Mouse (Mus musculus) urinary bladder, postnatal 25 days (tissue): ENCODE data around the gene Tph1.
"Not testable (repeated sequence)": the region's sequence is repeated elsewhere in the genome, so short reads cannot be mapped to it uniquely, and the experiment has no call there.

Experiments used
- DNase-seq: peaks from one replicate; pipeline ENCODE4 v3.0.0; 2022; ENCODE audit warnings: low spot score

Tph1 gene

DNA sequence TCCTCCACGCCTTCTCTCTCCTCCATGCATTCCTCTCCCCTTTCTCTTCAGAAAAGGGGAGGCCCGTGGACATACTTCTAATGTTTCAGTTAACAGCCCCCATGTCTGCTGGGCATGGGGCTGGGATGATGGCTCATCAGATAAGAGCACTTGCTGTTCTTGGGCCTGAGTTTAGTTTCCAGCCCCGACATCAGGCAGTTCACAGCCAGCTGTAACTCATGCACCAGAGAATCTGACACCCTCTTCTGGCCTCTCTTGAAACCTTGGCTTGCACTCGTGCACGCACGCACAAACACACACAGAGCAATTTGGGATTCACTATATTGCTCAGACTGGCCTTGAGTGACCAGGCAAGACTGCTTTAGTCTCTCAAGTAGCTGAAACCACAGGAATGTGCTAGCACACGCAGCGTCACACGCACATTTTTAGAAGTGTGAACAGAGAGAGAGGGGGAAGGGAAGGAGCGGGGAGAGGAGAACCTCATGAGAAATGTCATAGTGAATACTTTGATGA lies at the start of gene Tph1:
Gene Tph1, minus strand, starts transcription at position 378 of the 513 bp plus-strand sequence.
- no peak for DNase-seq

DNA sequence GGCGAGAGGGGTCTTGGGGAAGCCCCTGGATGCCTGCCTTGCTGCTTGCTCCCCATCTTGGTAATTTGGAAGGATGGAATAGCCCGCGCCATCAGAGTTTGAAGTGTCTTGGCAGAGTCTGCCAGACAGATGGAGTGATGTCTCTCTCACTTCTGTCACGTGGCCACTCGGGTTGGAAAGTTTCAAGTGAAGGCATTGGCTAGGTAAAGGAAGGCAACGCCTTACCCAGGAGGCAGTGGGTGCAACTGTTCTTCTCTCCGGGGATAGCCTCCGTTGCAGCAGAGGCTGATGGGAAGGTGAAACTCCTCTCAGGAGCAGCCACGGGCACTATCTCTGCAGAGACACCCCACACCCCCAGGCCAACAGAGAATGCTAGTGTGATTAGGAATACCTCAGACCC lies 48.1 kb upstream of the Tph1 start:
- DNase-seq: no peak

DNA sequence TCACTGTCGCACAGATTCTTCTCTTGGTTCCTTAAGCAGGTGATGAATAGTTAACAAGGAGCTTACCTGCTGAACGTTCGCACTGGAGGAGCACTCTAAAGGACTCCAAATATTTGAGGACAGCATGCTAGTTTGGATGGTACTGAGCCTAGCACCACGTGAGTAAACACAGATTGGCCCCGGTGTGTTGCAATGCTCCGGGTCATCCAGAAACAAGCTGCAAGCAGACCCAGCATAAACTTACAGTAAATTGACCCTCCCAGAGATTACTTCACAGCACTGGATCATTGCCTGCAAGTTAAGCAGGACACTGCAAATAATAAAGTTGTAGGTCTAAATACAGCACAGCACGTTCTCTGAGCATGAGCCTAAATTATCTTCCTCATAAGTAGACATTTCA lies 47.2 kb upstream of the Tph1 start:
- peak; percentile 26 for DNase-seq

DNA sequence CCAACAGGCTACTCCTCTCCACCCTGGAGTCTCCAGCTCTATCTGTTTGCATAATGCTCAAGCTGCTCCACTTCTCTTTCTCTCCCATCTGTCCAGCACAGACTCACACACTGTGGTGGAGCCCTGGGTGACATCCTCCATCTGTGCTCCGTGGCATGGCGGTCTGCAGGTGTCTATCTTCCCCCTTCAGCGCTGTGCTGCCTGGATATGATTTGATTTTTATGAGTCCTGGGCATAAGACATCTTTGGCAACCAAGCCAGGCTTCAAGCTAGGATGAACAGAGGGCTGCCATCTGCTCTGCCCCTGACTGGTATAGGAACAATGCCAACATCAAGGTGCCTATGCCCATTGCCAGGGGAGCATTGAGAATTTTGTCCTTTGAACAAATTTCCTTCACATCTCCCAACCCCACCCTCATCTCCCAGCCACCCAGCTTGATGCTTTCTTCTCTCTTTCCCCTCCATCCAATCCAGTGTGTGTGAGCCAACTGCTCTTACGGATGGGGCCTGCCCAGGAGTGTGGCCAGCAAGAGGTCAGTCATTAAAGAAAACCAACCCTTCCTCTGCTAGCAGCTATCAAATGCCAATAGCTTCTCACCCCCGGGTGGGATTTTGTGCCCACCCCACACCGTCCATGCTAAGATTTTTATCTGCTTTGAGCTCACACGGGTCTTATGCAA lies 46.4 kb upstream of the Tph1 start:
- DNase-seq: no peak

DNA sequence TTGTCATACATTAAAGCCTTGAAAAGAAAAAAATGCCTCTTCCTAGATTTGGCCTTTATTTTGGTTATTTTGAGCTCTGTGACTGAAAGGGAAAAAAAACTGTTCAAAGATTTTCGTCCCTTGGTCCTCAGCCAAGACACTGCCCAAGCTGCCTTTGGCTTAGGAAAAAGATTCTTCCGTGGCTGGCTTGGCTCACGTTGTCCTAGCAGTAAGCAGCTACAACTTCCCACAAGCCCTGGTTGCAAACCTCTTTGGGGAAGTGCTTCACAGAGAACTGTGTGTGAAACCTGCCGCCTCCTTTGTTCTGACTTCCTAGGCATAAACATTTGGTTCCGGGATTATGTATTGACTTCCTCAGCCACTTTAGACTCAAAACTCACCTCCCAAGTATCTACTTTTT lies 44.6 kb upstream of the Tph1 start:
- DNase-seq: no peak

DNA sequence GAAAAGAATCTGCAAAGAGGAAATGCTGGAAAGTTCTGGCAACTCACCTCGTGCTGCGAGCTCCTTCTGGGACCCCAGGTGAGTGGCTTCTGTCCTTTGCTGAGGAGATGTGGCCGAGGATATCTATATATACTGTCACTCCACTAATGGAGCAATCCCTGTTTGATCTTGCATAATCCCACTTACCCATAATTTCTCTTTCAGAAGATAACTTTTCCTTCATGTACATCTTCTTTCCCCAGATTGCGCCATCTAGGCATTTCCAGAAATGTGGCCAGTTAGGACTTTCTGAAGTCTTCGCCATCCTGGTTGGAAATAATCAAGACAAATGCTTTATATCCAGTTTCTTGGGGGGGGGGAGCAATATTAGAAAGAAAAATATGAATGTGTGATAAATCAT lies 43.3 kb upstream of the Tph1 start, which contains the start of gene Saa3:
Gene Saa3, minus strand, starts transcription at position 101 of the 400 bp plus-strand sequence.
- DNase-seq: no peak

DNA sequence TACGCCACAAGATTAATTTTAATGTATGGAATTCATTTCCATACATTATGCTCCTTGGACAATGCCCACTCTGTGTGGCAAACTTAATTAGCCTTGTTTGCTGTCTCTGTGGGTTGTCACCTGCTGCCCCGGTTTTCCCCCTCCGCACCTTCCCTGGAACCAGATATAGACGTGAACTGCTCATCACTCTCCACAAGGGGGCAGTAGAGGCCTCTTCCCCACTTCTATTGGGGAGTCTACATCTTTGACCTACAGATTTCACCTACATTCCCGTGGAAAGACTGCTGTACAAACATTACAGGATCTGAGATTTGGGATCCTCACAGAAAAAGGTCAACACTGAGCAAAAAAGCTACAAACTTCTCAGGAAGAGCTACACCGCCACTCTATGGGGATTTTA lies 42.2 kb upstream of the Tph1 start:
- peak; percentile 60 for DNase-seq

DNA sequence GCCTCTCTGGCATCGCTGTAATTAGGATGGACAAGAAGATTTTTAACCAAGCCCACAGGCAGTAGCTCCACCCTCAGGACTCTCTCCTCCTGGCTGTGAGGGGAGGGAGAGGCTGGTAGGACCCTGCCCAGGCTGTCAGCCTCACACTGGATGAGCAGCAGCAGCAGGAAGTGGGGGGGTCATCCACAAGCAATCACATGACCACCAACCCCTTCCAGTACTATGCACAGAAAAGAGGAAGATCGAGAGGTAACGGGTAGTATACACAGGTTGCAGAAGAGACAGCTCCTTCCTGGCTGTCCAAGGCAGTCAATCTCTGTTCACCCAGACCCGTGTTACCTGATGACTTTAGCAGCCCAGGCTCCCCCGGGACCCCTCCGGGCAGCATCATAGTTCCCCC lies 39.9 kb upstream of the Tph1 start:
- DNase-seq: no peak

DNA sequence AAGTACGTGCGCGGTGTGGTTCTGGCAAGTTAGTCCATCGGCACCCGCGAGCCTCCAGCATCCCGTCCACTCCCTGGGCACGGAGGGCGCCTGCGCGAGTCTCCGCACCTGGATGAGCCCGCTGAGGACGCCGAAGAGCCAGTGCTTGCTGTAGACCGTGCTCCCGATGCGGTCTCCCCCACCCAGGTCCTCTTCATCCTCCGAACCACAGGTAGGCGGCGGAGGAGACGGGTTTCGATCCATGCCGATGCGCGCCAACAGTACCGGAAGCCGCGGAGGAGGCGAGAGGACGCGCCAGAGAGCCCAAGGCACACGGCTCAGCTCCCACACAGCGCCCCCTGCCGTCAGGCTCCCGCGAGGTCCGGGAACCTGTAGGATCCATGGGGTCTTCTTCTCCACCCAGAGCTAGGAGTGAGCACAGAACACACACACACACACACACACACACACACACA lies 38.1 kb upstream of the Tph1 start, which contains the start of gene Saal1:
Gene Saal1, minus strand, starts transcription at position 291 of the 455 bp plus-strand sequence.
- DNase-seq: peak; percentile 87

DNA sequence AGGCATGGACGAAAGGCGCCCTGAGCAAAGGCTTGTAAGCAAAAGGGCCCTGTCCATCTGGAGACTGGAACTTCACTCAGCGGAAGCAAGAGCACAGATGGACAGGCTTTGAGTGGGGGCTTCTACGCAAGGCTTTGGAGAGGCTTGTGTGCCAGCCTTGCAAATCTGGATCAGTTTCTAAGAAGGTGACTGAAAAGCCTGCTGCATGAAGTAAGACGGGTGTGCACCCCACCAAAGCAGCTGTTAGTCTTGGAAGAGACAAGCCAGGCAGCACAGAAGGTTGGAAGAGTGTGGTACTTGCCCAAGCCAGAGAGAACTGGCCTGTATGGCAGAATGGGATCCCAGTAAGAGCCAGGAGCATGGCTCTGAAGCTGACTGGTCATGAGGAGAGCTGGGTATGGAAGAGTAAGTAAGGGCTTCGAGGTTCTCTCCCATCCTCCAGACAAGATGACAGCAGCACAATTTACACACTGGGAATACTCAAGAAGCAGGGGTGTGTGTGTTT lies 28.2 kb upstream of the Tph1 start:
- no peak for DNase-seq

DNA sequence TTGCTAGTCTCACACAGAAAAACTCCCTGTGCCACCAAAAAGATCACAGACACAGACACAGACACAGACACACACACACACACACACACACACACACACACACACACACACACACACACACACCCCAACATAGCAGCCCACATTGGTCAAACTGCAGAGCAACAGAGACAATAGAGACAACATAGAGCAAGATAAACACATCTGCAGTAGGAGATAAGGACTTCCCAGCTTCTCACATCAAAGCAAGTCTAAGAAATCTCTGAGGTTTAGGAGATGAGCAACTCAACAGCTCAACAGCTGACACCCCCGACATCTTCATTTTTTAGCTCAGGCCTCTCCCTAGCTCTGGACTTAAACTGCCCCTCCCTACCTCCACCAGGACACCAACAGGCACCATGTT lies 24.4 kb upstream of the Tph1 start:
- DNase-seq: no peak

DNA sequence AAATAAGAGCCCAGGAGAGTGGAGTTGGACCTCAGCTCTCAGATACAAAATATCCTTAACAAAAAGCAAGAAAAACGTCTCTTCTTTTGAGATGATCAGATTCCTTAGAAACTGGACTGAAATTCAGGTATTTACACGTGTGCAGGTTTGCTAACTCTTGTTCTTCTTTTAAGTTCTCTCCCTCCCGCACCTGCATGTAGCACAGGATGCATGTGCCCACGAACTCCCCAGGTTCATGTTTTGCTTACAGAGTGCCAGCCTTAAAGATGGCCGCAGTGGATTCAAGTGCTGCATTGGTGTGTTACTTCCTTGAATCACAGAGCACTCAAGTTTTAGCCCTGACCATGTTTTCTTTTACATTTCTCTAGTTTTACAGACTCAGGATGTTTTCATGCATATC lies 14.5 kb upstream of the Tph1 start:
- no peak for DNase-seq

DNA sequence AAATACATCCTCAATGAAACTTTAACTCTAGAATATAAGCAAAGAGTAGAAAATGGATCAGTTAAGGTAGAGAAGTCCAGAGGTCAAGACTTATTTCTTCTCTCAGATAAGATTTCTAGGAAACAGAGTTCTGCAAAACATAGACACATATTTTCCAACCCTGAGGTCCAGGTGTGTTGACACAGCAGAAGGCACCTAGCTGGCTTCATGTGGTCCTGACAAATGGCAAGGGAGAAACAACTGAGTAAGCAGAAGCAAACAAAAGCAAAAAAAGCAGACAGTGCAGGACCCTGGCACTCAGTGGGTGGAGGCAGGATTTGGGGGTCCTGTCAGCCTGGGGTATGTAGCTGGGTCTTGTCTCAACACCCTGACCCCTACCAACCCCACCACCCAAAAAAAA lies 8.4 kb upstream of the Tph1 start:
- DNase-seq: no peak

DNA sequence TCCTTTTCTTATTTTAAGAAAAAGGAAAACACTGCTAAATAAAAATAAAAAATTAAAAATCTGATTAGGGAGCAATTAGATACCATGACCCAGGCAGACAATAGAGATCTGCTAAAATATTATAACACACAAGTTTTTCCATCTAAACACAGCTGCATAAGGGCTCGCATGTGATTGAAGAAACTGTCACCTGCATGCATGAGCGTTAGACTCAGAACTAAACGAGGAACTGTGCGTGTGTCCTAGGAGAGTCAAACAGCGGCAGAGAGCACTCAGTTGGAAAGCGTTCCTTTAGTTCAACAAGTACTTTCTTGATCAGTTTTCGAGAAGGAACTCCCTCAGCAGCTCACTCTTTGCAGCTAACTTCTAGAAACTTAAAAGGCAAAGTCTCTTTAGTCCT lies 6.7 kb upstream of the Tph1 start:
- not testable (repeated sequence) for DNase-seq

DNA sequence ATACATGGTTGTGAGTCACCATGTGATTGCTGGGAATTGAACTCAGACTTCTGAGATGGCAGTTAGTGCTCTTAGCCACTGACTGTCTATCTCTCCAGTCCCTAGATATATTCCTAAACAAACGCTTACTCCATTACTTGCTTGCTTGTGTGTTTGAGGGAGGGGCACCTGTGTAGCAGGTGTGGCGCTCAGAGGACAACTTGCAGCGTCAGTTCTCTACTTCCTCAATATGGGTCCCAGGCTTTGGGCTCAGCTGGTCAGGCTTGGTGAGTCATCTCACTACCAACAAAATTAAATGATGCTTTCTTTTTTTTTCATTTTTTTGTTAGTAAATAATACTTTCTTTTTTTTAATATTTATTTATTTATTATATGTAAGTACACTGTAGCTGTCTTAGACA lies 6.1 kb upstream of the Tph1 start:
- DNase-seq: no peak

DNA sequence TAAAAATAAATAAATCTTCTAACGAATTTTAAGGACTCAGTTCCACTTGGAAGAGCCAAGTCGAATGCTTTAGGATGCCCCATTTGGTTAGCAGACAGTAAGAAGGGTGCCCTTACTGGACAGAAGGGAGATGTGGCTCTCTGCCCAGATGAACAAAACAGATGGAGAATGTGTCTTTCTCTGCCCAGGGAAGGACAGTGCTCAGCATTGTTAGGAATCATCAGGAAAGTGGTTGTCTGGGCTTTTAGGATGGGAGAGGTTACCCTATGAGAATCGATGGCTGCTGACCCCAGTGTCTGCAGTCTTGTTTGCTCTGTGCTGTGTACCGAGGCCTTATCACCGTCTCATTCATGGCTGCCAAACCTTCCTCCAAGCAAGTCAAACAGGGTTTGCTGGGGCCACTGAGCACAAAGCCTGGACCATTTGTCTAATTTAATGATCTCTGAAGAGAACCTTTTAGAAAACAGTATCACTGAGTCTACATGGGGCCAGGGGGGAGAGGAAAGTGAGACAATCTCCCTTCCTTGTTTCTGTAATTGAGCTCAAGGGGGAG lies 4.5 kb upstream of the Tph1 start:
- DNase-seq: no peak

DNA sequence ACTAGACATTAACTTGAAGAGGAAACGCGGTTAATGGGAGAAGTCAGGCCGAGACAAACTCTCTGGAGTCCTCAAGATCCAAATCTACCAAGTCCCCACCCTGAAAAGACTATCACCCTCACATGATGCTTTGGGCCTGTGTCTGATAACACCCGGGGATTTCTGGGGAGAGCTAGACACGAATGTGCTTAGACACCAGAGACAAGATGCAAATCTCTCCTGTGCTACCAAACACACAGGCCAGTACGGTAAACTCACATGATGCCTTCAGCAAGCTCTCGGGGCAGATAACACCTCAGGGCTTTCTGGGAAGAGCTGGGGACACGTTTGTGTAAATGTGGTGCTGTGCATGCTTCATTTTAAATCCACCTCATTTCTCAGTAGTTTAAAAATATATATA lies 3.5 kb upstream of the Tph1 start:
- no peak for DNase-seq

DNA sequence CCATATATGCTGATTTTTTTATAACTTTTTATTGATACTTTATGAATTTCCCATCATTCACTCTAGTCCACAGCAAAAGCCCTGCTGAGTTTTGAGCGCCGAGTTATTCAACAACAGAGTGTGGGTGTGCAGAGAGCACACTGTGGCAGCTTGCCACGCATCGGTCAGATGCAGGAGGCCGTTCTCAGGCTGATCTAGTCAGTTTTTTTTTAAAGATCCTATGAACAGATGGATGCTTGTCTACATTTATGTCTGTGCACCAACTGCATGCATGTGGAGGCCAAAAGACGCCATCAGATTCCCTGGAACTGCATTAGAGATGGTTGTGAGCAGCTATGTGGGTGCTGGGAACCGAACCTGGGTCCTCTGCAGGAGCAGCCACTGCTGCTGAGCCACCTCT lies 2.7 kb upstream of the Tph1 start:
- no peak for DNase-seq

DNA sequence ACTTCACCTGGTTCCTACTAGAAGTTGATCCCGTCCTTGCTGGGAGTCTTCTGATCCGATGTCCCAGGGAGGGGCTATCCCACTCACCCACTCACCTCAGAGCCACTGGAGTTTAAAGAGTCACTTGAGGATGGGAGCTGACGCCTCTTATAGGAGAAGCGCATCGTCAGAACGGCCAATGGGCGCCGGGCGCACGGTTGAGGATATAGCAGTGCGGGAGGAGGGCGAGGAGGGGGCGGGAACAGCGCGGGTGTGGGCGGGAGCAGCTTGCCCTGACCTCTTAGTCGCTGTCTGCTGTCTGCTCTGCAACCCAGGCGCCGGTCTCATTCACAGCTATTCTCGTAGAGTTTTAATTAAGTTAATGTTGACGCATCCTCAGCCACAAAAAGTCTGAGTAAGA lies 5.1 kb downstream of the Tph1 start:
- DNase-seq: no peak

DNA sequence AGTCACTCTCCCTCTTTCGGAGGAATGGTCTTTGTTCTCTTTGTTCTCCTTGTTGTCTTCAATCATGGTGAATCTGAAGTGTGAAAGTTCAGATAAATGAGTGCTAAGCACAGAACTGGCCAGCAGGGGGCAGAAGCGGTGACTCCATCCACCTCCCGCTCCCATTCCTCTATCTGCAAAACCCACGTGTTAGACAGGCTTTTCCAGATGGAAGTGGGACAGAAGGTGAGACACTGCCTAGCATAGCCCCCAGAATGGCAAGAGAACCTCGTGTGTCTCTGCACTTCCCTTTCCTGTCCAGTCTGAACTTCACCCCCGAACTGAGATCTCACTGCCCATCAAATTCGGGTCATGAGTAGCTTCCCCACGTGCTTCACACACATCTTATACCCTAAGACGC lies 7.1 kb downstream of the Tph1 start:
- peak; percentile 9 for DNase-seq

DNA sequence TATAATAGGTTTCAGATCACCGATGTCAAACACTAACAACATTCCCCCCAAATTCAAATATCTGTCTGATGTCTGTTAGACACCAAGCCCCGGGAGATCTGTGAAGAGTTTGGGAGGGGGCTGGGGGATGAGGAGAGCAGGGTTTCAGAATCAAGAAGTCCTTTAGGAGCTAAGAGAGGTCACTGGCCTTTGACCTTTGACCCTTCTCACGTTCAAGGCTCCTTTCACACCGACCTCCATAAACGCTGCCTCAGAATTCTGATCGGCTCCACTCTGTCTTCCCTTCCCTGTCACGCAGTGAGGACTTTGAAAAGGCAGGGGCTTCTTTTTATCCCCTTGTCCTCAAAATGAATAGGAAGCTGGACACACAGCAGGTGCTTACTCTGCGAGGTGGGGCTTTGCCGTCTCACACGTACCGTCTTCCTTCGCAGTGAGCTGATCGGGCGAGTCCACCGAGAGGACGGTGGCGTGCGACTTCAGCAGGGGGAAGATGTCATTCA lies 10.7 kb downstream of the Tph1 start:
- DNase-seq: no peak

DNA sequence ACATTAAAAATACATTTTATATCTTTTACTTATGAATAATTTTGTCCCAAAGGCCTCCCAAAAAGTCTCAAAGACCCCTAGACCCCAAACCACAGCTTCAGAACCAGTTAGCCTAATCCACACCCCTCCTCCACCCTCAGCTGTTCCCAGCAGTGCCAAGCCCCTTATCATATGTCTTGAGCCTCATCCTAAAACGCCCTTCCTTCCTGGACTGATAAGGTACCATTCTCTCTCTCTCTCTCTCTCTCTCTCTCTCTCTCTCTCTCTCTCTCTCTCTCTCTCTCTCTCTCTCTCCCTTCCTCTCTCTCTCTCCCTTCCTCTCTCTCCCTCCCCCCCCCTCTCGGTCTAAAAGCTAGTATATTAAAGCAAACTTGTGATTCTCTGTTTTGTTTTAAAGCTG lies 20.1 kb downstream of the Tph1 start:
- no peak for DNase-seq

DNA sequence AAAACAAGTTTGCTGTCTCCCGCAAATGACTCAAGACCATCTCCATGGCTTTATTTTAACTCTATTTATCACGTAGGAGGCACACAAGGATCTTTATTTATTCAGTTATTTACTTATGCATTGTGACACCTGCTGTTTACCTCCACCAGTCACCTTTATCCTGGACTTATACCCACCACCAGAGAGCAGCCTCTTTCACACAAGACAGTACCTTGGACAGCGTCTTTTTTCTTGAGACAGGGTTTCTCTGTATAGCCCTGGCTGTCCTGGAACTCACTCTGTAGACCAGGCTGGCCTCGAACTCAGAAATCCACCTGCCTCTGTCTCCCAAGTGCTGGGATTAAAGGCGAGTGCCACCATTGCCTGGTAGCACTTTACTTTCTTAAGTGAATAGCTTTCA lies 22.1 kb downstream of the Tph1 start:
- DNase-seq: not testable (repeated sequence)
